Mouse (Mus musculus) heart, postnatal 14 days (tissue): ENCODE measurements around the gene Tnk1. TPM values are rescaled to one million over a fixed set of nuclear protein-coding genes. Genes with fewer than 3 reads are reported as not detected.
"Not testable (repeated sequence)": the region's sequence is repeated elsewhere in the genome, so short reads cannot be mapped to it uniquely, and the experiment has no call there.

Experiments
- DNase-seq, 2 experiments: peaks; one replicate each; pipeline ENCODE4 v3.0.0; 2021 to 2022
- intact Hi-C: fragments of 180-260 bp; cut with DNase I; formaldehyde crosslinking; loops from one replicate; pipeline ENCODE4 v1.15.1; 2025
- total RNA-seq, 2 experiments: library from RNA; stranded (reverse); gene quantifications; 2 replicates each; pipeline ENCODE4 v1.2.3; 2021

Gene Tnk1
- total RNA-seq, 2 experiments from 2014 or later, result 0.24 TPM; not detected in 1

- peak in 1 of 2 experiments; percentile 76 for DNase-seq
- intact Hi-C loops, result loop anchor here (2.0 kb wide), 2 partner anchors 40 to 68 kb away; partner anchors contain the start of genes Eif5a and Slc2a4
Measured at GRCm38 (mm10) chr11:69880506-69880852, 21.9 kb upstream of the Tnk1 start.

DNA sequence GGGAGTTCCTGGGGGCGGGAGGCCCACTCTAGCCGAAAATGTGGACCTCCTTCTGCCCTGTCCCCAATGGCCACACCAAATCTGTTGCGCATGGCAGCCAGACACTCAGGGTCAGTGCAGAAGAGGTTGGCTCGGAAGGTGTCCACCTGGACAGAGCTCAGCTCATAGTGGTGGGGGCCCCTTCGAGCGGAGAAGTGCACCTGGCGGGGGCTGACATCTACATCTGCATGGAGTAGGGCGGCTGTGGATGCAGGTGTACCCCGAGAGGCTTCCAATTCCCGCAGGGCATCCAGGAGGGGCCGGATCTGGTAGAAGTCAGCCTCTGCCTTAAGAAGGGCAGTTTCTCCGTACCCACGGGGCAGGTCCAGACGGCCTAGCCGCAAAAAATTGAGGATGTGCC lies 21.2 kb upstream of the Tnk1 start:
- intact Hi-C loops, result loop anchor here (2.0 to 5.0 kb wide), 5 partner anchors 41 to 197 kb away; partner anchors contain the start of genes Eif5a, Nlgn2, Senp3 and Slc2a4
- no peak for DNase-seq

DNA sequence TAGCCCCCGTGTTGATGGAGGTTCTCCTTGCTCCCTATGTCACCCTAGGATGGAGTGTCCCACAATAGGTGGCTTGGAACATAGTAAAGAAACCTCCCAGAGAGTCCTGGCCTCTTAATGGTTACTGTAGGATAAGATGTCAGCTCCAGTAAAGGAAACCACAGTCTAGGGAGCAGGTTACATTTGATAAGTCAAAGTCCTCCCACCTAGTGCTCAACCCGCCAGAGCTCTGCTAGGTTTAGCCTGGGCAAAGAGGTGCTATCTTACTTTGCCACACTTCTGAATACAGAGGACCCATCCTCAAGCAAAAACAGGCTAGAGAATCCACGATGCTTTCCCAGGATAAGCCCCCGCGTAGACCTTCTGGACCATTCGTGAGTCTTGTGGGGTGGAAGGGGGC lies 20.4 kb upstream of the Tnk1 start:
- DNase-seq, result no peak
- intact Hi-C loops, result loop anchor here (5.0 kb wide), 3 partner anchors 42 to 197 kb away; partner anchors contain the start of genes Nlgn2, Senp3 and Tmem256

DNA sequence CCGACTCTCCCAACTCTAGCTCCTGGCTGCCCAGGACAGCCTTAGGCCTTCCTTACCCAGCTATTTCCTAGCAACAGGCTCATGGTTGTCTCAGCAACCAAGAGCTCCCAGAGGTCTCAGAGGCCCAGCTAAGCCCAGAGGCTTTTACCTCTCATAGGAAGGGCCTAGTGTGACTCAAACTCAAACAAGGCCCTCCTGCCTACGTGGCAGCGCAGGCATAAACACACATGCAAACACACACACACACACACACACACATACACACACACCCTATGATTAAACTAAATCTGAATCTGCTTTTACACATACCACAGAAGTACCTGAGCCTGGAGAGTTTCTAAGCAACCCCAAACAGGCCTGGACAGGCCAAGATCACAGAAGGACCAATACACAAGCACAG lies 19.9 kb upstream of the Tnk1 start:
- no peak for DNase-seq
- intact Hi-C loops, result loop anchor here (5.0 kb wide), 3 partner anchors 41 to 196 kb away; partner anchors contain the start of genes Nlgn2, Senp3 and Tmem256

DNA sequence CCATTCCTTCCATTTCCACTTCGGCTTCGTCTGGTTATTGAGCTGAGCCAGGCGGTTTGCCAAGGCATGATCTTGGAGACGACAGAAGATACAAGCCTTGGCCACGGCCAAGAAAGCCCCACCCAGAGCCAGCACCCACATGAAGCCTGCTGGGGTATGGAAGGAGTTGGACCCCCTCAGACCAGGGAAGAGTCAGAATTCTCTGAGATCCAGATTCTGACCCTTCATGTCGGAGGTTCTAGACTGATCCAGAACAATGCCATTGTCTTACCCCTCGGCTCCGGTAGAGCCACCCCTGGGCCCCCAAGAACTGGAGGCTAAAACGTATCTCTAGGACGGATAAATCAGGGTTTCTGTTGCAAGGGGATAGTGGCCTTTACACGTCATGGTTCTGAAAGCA lies 19.3 kb upstream of the Tnk1 start, which contains the start of gene Tmem95:
Gene Tmem95 (minus strand): TSS at position 141 of the 400 bp plus-strand sequence.
- intact Hi-C loops, result loop anchor here (2.0 to 5.0 kb wide), 5 partner anchors 41 to 196 kb away; partner anchors contain the start of genes Nlgn2, Senp3 and Tmem256
- no peak for DNase-seq

DNA sequence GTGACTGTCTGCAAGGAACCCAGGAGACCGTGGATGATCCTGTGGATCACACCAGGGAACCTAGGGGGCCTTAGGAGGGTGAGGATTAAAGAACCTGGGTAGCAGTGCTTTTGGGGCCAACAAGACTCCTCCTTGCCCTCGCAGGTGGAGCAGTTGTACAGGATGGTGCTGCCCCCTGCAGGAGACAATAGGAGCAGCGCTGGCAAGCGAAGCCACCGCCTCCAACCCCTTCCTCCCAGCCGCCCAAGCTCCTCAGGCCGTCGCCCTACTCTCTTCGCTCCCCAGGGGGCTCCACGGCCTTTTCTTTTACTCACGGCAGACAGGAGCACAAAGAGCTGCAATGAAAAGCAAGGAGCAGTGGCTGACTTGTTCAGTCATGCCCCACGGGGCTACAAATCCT lies 18.3 kb upstream of the Tnk1 start:
- peak; percentile 89 to 93 for DNase-seq
- intact Hi-C loops, result loop anchor here (2.0 to 5.0 kb wide), 5 partner anchors 40 to 195 kb away; partner anchors contain the start of genes Nlgn2, Senp3 and Tmem256

- intact Hi-C loops, result loop anchor here (2.0 to 5.0 kb wide), 5 partner anchors 39 to 194 kb away; partner anchors contain the start of genes Nlgn2, Senp3 and Tmem256
- DNase-seq, result peak; percentile 59 to 62
Measured at GRCm38 (mm10) chr11:69876186-69876585, 17.7 kb upstream of the Tnk1 start.

- DNase-seq, result no peak
Measured at GRCm38 (mm10) chr11:69872451-69872850, 13.9 kb upstream of the Tnk1 start.

GRCm38 (mm10) chr11:69871822-69872221 lies 13.3 kb upstream of the Tnk1 start:
- intact Hi-C loops, result no loop called here
- no peak for DNase-seq

More at GRCm38 (mm10) chr11:69872451-69872850, 13.9 kb upstream of the Tnk1 start:
- intact Hi-C loops, result no loop called here

GRCm38 (mm10) chr11:69870289-69871069 lies 11.9 kb upstream of the Tnk1 start:
- intact Hi-C loops, result no loop called here
- no peak for DNase-seq

GRCm38 (mm10) chr11:69867335-69867734 lies 8.8 kb upstream of the Tnk1 start:
- intact Hi-C loops, result no loop called here
- no peak for DNase-seq

GRCm38 (mm10) chr11:69865561-69865960 lies 7.0 kb upstream of the Tnk1 start:
- intact Hi-C loops, result no loop called here

DNA sequence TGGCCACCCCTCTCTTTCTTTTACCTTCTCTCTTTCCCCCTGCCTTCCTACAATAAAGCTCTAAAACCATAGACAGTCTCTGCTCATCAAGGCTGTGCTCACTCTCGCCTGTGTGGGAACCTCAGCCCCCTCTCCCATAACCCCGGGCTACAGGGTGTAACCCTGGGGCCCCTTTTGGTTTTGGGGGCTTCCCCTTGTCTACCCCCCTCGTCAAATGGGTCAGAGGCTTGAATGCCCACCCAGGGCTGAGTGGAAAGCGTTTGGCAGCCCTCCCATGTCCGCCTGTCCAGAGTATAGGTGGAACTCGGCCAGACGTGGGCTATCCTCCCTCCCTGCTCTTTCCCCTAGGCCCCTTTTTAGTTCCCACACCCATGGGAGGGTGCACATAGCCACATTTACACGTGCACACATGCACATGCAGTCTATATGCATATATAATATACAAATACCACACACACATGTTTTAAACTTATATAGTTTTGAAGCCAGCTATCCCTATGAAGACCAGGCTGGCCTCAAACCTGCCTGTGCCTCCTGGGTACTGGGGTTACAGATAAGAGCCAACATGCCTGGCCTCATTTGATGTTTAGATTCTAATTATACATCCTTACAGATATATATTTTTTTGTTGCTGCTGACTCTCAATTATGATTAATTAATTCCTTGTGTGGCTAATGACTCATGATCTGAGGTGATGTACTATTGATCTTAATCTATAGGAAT lies 5.8 kb upstream of the Tnk1 start:
- DNase-seq, result no peak
- intact Hi-C loops, result no loop called here

More at GRCm38 (mm10) chr11:69865561-69865960, 7.0 kb upstream of the Tnk1 start:
- no peak for DNase-seq

DNA sequence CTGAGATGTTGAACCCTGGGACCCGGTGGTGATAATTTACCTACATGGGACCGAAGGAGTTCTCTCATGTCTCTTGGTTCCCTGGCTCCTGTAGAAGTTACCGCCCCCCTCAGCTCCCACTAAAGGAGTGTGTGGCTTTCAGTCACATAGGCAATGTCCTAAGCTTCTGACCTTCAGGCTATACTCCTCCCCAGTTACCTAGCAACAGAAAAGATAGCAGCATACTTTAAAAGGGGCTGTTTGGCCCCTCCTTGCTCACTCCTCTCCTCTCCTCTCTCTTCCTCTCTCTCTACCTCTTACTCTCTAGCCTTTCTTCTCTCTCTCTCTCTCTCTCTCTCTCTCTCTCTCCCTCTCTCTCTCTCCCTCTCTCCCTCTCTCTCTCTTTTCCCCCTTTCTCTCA lies 5.2 kb upstream of the Tnk1 start:
- DNase-seq, intact Hi-C loops: not testable (repeated sequence)

DNA sequence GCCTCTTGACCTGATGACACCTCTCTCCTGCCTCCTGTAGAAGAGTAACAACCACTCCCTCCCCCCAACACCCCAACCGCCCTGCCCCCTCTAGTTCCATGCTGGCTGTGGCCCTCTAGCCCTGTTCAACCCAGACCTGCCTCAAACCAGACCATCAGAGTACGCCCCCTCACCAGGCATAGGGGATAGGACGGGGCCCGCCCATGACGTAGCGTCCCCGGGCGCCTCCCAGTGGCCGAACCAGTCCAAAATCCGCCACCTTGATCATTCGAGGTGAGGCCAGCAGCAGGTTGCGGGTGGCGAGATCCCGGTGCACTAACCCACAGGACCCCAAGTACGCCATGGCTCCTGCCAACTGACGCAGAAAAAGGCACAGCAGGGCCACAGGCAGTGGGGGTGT lies 3.2 kb downstream of the Tnk1 start:
- peak; percentile 52 to 58 for DNase-seq
- intact Hi-C loops, result no loop called here

DNA sequence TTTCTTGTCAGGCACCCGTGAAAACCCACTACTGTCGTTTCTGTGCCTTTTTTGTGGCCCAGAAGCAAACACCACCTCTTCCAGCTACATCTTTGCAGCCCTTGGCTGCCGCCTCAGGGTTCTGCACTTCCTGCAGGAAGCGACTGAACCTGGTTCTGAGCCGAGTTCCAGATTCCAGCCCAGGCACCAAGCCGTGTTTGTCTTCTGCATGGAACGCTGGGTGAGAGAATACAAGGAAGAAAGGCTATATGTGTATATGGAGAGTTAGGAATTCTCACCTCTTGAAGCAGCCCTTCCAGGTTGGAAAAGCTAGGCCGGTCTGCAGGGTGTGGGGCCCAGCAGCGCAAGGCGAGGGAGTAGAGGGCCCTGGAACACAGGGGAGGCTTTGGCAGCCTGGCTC lies 3.9 kb downstream of the Tnk1 start:
- intact Hi-C loops, result no loop called here
- no peak for DNase-seq

GRCm38 (mm10) chr11:69853994-69854393 lies 4.5 kb downstream of the Tnk1 start:
- no peak for DNase-seq
- intact Hi-C loops, result no loop called here

DNA sequence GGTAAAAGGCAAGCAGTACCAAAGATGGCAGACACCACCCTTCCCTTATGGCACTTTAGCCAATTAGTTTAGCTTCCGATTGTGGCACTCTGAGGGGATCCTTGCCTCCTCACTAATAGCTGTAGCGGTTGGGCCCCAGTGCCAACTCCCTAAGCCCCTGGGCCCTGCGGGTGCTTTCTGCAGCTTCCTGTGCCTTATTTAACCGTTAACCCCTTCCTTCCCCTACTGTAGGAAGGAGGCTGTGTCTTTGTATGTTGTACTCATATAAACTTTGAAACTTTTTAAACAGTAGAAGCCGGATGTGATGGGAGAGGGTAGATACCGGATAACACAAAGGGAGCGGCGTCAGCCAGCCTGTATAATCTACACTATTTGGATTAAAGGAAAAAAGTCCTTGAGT lies 7.8 kb downstream of the Tnk1 start:
- no peak for DNase-seq
- intact Hi-C loops, result no loop called here

DNA sequence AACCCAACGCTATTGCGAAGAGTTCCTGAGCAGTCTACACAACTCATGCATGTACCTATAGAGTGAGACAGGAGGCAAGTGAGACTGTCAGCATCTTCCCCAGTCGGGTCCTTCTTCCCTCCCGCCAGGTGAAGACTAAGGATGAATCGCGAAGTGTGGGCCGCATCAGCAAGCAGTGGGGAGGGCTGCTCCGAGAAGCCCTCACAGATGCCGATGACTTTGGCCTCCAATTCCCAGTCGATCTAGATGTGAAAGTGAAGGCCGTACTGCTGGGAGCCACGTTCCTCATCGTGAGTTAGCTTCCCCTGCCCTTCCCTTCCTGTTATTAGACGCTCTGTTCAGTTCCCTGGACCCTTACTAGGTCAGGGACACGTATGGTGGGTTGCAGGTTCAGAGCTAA lies 8.6 kb downstream of the Tnk1 start:
- intact Hi-C loops, result no loop called here
- no peak for DNase-seq

GRCm38 (mm10) chr11:69849128-69849527 lies 9.4 kb downstream of the Tnk1 start:
- intact Hi-C loops, result no loop called here
- DNase-seq, result no peak

GRCm38 (mm10) chr11:69848021-69848420 lies 10.5 kb downstream of the Tnk1 start:
- intact Hi-C loops, result no loop called here
- DNase-seq, result no peak
